Mouse (Mus musculus): ENCODE measurements at regions not wholly inside any gene's neighbourhood (a gene's known extent, or its start where the extent isn't known, plus 50 kb on each side); places are given as distances from the start of the nearest gene placed in this dataset.

- ATAC-seq (ENCODE audit: poor library complexity, severe bottlenecking) = no peak
Observed at GRCm38 (mm10) chrX:166725761-166726503, 140.4 kb upstream of the Egfl6 start.

- peak; percentile 45; the same call in 1 of the 2 replicates for ATAC-seq (ENCODE audit: poor library complexity, severe bottlenecking)
Observed at GRCm38 (mm10) chrX:166718075-166718474, 132.6 kb upstream of the Egfl6 start.

GRCm38 (mm10) chrX:166709306-166709705 is 123.8 kb upstream of the Egfl6 start:
- peak; percentile 75 for ATAC-seq (ENCODE audit: poor library complexity, severe bottlenecking)

GRCm38 (mm10) chrX:166708106-166708505 is 122.6 kb upstream of the Egfl6 start:
- peak; percentile 79 for ATAC-seq (ENCODE audit: poor library complexity, severe bottlenecking)

GRCm38 (mm10) chrX:166707029-166707428 is 121.5 kb upstream of the Egfl6 start:
- no peak for ATAC-seq (ENCODE audit: poor library complexity, severe bottlenecking)

- no peak for ATAC-seq (ENCODE audit: poor library complexity, severe bottlenecking)
Observed at GRCm38 (mm10) chrX:166704311-166704710, 118.8 kb upstream of the Egfl6 start.

- ATAC-seq (ENCODE audit: poor library complexity, severe bottlenecking) = no peak
Observed at GRCm38 (mm10) chrX:166694219-166694618, 108.7 kb upstream of the Egfl6 start.

GRCm38 (mm10) chrX:166688779-166689178 is 103.3 kb upstream of the Egfl6 start:
- ATAC-seq (ENCODE audit: poor library complexity, severe bottlenecking) = no peak

GRCm38 (mm10) chrX:166673404-166673803 is 87.9 kb upstream of the Egfl6 start:
- ATAC-seq (ENCODE audit: poor library complexity, severe bottlenecking) = no peak

- ATAC-seq (ENCODE audit: poor library complexity, severe bottlenecking) = no peak
Observed at GRCm38 (mm10) chrX:166672617-166673016, 87.1 kb upstream of the Egfl6 start.

GRCm38 (mm10) chrX:166671853-166672252 is 86.3 kb upstream of the Egfl6 start:
- no peak for ATAC-seq (ENCODE audit: poor library complexity, severe bottlenecking)

GRCm38 (mm10) chrX:166666304-166666703 is 80.8 kb upstream of the Egfl6 start:
- no peak for ATAC-seq (ENCODE audit: poor library complexity, severe bottlenecking)

- ATAC-seq (ENCODE audit: poor library complexity, severe bottlenecking) = peak; percentile 56
Observed at GRCm38 (mm10) chrX:166661808-166662207, 76.3 kb upstream of the Egfl6 start.

- ATAC-seq (ENCODE audit: poor library complexity, severe bottlenecking) = peak; percentile 60
Observed at GRCm38 (mm10) chrX:166661043-166661718, 75.7 kb upstream of the Egfl6 start.

GRCm38 (mm10) chrX:166660715-166661042 is 75.2 kb upstream of the Egfl6 start:
- peak; percentile 82 for ATAC-seq (ENCODE audit: poor library complexity, severe bottlenecking)

- peak; percentile 76 for ATAC-seq (ENCODE audit: poor library complexity, severe bottlenecking)
Observed at GRCm38 (mm10) chrX:166652400-166652799, 66.9 kb upstream of the Egfl6 start.

GRCm38 (mm10) chrX:166645713-166646112 is 60.2 kb upstream of the Egfl6 start:
- ATAC-seq (ENCODE audit: poor library complexity, severe bottlenecking) = 0 out of 2 replicates have a peak, but pooled peaks have one; percentile 10

- no peak for ATAC-seq (ENCODE audit: poor library complexity, severe bottlenecking)
Observed at GRCm38 (mm10) chrX:166641256-166641655, 55.7 kb upstream of the Egfl6 start.

GRCm38 (mm10) chrX:166640258-166640657 is 54.7 kb upstream of the Egfl6 start:
- no peak for ATAC-seq (ENCODE audit: poor library complexity, severe bottlenecking)
